Mouse (Mus musculus) urinary bladder, postnatal 36 days (tissue): Measurements from ENCODE around the gene Tnip2.

Experiments used
- DNase-seq, 2 experiments: peaks; one replicate each; pipeline ENCODE4 v3.0.0; 2022; ENCODE audit warnings: low spot score in 2 of 2, mixed read lengths in 1 of 2

Tnip2 gene

DNA sequence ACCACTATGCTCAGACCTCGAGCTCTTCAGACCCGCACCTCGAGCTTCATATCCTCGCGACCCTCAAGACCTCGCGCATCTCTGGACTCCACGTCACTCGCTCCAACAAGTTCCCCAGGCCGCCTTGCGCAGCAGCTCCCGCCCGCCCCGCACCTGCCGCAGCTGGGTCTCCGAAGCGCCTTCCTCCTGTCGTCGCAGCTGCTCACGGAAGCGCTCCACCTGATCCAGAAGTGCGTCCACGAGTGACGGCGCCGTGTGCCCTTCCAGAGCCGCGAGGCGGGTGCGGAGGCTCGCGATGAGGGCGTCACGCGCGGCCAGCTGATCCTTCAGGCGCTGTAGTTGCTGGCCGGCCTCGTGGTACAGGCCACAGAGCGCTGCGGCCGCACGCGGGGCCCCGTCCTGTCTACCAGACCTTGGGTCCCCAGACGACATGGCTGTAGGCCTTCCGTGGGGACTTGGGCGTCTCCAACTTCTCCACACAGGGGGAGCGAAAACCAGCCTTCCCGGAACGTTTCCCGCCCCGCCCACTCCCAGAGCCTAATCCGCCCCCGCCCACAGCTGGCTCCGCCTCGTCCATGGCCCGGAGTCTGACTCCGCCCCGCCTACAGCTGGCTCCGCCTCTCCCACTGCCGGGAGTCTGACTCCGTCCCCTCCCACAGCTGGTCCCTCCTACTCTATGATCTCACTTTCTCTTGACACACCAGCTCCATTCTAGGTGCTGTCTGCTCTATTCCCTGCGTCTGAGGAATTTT lies at the start of gene Tnip2:
Gene Tnip2, minus strand, starts transcription at position 526 of the 752 bp plus-strand sequence.
- DNase-seq, result peak; percentile 97

GRCm38 (mm10) chr5:34551821-34552220 lies 38.0 kb upstream of the Tnip2 start:
- no peak for DNase-seq

DNA sequence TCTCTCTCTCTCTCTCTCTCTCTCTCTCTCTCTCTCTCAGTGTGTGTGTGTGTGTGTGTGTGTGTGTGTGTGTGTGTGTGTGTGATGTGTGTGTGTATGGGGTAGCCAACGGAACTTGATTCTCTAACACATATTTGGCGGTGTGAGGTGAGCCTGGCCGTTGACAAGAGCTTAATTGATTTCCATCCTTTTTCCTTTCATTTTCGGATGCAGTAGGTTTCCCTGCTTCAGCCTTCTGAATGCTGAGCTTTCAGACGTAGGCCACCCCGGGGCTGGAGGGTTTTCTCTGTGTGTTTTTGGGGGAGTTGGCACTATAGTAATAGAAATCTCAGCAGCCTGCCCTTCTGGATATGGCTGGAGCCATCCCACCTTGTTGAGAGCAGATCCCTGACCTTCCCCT lies 36.5 kb upstream of the Tnip2 start:
- no peak for DNase-seq

DNA sequence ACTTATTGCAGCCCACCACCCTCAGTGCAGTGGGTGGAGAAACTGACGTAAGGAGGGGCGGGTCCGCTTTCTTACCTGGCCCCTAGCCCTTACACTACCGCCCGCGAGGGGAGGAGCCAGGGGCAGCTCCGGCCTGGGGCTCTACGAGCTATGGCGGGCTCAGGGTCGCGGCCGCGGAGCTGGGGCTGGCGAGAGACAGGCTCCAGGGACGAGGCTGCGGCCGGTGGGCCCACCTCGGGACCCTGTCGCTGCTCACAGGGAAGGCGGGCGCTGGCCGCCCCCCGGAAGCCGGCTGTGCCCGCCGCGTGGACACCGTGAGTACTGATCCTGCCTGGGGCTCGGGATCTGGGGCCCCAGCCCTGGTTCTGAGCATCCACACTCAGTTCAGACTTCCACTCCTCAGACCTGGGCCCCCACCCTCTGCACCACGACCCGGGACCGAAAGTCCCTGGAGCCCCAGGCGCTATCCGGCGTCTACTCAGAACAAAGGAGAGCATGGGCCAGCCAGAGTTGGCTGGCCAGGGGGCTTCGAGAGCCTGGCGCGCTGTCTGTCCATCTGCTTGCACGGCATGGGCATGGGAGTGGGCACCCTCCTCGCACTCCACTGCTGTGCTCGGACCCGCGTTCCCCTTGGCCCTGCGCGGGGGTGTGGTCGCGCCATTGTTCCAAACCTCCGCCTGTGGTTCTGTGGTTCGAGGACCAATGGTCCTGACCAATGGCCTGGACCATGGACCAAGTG lies 35.9 kb upstream of the Tnip2 start:
- DNase-seq, result peak in 1 of 2 experiments; percentile 35

DNA sequence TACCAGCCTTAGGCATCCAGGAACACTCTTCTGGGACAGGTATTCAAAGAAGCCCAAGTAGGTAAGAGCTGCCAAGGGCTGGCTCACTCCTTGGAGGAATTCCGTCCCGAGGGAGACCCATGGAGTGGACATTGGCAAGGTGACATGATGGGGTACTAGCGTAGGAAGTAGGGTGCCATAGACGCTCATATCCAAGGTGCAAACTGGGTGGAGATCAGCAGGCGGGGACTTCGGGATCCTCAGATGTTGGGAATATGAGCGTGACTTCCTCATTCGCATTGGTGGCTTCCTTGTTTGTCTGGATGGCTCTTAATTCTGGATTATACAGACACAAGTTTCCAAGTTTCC lies 35.3 kb upstream of the Tnip2 start:
- no peak for DNase-seq

DNA sequence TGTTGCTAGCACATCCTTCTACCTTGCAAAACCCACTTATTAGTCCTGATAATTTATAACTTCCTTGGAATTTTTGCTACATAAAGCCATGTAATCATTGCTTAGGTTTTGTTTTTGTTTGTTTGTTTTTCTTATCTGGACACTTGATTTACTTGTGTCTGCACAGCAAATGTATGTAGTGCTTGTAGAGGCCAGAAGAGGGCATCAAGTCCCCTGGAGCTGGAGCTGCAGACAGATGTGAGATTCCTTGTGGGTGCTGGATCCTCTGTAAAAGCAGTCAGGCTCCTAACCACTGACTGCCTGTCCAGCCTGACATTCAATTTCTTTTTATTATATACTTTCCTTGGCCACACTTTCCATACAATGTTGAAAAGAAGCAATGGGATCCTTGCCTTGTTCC lies 33.6 kb upstream of the Tnip2 start:
- no peak for DNase-seq

DNA sequence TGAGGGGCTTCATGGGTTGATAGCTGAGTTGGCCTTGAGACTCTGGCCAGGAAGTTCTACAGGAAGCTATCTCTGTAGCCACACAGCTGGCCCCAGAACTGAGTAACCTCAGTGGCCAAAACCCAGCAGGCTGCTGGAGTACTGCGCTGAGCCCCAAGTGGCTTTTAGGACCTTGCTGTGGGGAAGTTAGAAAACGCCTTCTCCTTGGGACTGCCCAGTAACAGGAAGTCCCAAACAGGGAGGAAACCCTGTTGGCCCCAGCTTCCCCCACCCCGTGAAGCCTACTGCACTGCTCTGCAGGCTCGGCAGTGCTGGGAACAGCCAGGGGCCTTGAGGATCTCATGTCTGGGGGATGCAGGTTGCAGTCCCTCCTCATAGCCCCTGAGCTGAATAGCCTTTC lies 29.3 kb upstream of the Tnip2 start:
- DNase-seq, result no peak

DNA sequence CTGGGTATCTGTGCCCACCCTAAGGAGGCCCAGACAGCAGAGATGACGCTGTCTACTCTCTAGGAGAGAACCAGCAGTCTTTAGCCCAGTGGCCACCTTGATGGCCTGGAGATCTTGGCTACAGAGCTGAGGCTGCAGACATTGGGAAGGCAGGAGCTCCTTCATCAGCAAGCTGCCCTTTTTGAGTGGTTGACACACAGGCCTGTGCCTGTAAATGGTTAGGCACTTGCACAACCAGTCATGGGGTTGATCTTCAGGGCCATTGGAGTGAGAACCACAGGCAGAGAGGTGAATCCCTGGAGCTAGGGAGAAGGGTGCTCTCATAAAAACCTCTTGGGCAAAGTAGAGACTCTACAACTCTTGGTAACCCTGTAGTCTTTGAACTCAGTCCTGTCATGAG lies 28.4 kb upstream of the Tnip2 start:
- DNase-seq, result no peak

GRCm38 (mm10) chr5:34539121-34539520 lies 25.3 kb upstream of the Tnip2 start:
- no peak for DNase-seq

DNA sequence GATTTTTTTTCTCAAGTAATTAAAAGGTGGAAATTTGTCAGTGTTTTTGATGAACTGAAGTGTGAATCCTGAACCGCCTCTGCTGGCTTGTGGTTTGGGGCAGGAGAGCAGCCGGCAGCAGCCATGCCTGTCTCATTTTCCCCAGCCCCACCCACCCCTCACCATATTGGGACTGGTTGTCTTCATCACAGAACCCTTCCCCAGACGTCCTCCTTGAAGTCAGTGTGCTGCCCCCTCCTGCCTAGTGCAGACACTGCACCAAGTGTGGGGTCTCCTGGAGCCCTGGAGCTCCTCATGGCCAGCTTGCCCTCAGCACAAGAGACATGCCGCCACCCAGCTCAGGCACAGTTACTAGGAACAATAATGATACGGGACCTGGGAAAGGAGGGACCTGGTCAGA lies 24.7 kb upstream of the Tnip2 start:
- no peak for DNase-seq

DNA sequence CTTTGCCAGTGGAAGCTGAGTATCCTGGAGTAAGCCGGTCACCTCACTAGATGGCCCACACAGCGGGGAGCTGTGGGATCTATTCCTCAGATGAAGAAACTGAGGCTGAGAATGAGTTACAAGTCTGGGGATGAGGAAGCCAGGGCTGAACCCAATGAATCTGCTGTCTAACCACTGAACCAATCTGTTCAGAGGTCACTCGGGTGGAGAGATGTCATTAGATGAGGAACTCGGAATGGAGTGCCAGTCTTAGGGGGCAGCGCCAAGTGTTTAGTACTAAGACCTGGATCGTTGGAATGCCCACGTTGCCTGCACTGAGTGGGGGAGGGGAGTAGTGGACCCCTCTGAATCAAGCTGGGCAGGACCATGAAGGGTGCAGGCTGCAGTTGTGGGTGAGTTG lies 24.3 kb upstream of the Tnip2 start:
- DNase-seq, result no peak

DNA sequence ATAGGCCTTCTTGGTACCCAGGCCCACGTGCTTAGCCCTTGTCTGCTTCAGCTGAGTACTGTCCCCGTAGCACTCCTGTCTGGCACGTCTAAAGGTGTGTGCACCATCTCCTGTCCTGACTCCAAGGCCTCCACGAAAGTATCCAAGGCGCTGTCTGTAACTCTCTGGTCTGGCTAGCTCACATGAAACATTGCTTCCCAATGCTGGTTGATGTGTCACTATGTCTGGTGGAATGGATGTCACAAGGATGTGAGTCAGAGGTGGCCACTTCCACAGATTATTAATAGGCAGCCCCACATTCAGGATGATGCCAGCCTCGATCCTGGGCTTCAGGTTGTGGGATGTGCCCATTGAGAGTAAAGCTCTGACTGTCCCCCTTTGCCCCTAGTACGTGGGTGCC lies 22.0 kb upstream of the Tnip2 start:
- DNase-seq, result no peak

- no peak for DNase-seq
Measured at GRCm38 (mm10) chr5:34534776-34535581, 21.2 kb upstream of the Tnip2 start.

DNA sequence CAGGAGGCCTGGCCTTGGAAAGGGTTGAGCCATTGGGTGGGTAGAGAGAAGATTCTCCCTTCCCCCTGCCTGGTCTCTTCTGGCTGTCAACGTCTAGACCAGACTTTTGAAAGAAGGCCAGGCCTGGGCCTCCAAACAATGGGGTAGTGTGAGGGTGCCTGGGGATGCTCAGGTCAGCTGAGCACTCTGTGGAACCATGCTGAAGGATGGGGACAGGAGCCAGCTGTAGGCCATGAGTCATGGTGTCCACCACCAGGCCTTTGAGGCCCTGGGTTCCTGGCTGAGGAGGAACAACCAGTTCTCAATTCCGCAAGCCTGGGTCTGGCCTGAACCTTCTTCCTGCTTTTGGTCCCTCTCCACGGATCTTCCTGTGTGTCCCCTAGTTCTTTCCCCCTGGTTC lies 20.0 kb upstream of the Tnip2 start:
- no peak for DNase-seq

- DNase-seq, result no peak
Measured at GRCm38 (mm10) chr5:34533066-34533465, 19.3 kb upstream of the Tnip2 start.

DNA sequence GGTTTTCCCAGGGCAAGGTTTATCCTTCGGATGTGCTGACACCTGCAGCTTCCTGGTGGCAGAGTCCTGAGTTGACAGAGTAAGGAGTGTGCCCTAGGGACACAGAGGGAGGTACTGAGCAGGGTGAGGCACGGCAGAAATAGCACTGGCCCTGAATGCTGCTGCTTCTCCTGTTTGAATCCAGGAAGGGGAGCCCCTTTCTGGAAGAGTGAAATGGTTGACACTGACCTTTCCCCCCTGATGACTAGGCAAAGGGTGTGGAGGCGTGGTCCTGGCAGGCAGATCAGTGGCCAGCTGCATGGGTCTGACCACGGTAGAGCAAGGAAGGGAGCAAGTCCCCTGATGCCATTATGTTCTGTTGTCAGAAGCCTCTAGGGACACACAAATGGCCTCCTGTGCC lies 16.9 kb upstream of the Tnip2 start:
- no peak for DNase-seq

DNA sequence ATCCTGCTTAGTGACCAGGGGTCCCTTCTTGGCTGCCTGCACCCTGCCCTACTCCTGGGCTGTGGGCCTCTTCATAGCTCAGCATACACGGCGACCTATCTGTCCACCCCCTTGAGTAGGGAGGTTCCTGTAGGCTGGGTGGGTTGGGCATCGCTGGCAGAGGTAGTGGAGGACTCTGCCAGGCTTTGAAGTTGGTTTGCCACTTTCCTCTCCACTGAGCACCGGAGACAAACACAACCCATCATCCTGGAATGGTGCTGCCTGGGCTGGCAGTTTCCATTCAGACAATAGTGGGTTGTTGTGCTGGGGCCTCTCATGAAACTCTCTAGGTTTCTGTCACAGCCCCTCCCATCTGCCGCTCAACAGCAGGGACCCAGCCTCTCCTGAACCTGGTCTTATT lies 16.3 kb upstream of the Tnip2 start:
- DNase-seq, result no peak

DNA sequence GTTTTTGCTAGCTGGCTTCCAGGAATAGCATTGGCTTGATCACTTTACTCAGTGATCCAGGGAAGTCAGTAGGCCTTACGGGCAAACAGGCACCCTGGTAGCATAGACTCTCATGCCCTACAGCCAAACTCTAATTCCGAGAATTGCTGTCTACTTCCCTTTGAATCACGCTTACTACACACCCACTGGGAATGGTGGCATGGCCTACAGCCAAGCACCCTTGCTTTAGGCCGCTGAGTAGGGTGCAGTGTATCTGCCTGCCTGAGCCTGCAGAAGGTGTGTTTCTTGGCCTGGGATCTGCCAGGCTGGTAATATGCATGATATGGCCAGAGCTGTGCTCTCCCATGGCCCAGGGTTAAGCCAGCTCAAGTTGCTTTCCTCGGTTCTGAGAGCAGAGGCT lies 14.9 kb upstream of the Tnip2 start:
- DNase-seq, result peak; percentile 56 to 65

GRCm38 (mm10) chr5:34527352-34527751 lies 13.6 kb upstream of the Tnip2 start:
- DNase-seq, result no peak

- no peak for DNase-seq
Measured at GRCm38 (mm10) chr5:34526477-34526775, 12.6 kb upstream of the Tnip2 start.

DNA sequence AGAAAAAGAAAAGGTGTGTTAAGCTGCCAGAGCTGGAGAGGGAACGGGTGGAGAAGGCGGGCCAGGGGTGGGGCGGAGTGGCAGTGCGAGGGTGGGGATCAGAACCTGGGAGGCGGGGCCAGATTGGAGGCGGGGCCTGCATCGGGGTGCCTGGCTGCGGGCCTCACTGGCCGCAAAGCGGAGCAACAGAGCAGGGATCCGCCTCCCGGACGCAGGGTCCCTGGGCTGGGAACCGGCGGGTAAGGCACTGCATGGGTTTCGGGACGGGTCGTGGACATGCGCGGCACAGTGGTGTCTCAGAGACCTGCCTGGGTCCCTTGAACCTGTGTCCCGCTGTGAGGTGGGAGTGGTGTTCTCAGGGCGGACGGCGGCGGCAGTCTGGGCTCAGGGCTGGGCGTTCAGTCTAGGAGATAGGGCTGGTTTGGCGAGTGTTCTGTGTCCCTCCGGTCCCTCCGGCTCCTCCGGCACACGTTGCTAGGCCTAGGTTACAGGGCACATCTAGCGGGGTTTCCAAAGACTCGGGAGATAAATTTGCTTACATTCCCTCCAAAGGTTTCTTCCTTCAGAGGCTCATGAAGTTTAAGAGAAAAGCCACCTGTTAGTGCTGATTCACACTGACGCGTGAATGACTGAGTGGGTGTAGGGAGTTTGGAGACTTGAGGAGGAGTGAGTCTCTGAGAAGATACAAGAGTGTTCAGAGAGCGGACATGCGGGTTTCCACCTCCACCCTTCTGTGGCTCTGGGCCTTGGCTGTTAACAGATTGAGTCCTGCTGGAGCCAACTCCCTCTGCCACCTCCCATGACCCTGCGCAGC lies 12.1 kb upstream of the Tnip2 start, which contains the start of gene Sh3bp2:
Gene Sh3bp2, plus strand, starts transcription at position 176 of the 814 bp plus-strand sequence.
- peak; percentile 97 for DNase-seq

DNA sequence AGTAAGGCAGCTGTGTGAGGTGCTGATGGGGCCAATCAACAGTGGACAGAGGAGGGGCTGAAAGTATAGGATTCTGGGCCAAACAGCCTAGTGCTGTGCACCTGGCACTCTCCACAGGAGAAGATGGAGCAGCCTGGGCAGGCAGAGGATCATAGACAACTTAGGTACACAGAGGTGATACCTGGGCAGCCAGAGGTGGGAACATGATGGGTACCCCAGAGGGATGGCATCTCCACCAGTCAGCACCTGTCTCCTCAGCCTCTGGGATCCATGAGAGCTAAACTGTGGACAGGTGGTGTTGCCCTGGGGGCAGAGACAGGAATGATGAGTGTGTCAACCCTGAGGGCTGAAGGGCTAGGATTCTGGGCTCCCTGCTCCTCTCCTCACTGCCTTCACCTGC lies 10.7 kb upstream of the Tnip2 start:
- no peak for DNase-seq
